Mouse (Mus musculus) liver, postnatal 0 days (tissue): ENCODE results near the gene Gcgr. TPM values are rescaled to one million over a fixed set of nuclear protein-coding genes. Genes with fewer than 3 reads are reported as not detected.
"Not testable (repeated sequence)": the region's sequence is repeated elsewhere in the genome, so short reads cannot be mapped to it uniquely, and the experiment has no call there.

Experiments used
- ATAC-seq: fragments of 200-750 bp; cut with Nextera tagmentation; 2 replicates; pipeline ENCODE4 v1.8.0; 2017; ENCODE audit warnings: mild to moderate bottlenecking, moderate library complexity
- DNase-seq: peaks from one replicate; pipeline ENCODE4 v3.0.0-alpha.2; 2016
- H3K27ac ChIP-seq: fragments of 300-500 bp; sonication (generic); 2 replicates; pipeline ENCODE4 v1.5.1; 2014; ENCODE audit warnings: antibody characterized with exemption, moderate library complexity, mild to moderate bottlenecking, low read depth
- H3K27me3 ChIP-seq: fragments of 300-500 bp; sonication (generic); 2 replicates; pipeline ENCODE4 v1.6.1; 2014; ENCODE audit warnings: low read length, control low read depth, mixed read lengths; ENCODE audit not compliant: insufficient read depth
- H3K36me3 ChIP-seq: fragments of 300-500 bp; sonication (generic); replicated peaks from 2 replicates; pipeline ENCODE4 v1.6.1; 2014; ENCODE audit warnings: mild to moderate bottlenecking, control low read depth, low read length, moderate library complexity, mixed read lengths; ENCODE audit not compliant: insufficient read depth
- H3K4me1 ChIP-seq: fragments of 300-500 bp; sonication (generic); 2 replicates; pipeline ENCODE4 v1.6.1; 2014; ENCODE audit warnings: antibody characterized with exemption, mild to moderate bottlenecking, control low read depth; ENCODE audit not compliant: insufficient read depth
- H3K4me2 ChIP-seq: fragments of 300-500 bp; sonication (generic); 2 replicates; pipeline ENCODE4 v1.6.1; 2014; ENCODE audit warnings: low read depth, mild to moderate bottlenecking, low read length, moderate library complexity, mixed read lengths
- H3K4me3 ChIP-seq: fragments of 300-500 bp; sonication (generic); 2 replicates; pipeline ENCODE4 v1.5.1; 2014; ENCODE audit warnings: low read depth, low read length
- H3K9ac ChIP-seq: fragments of 300-500 bp; sonication (generic); replicated peaks from 2 replicates; pipeline ENCODE4 v1.6.1; 2014; ENCODE audit warnings: mild to moderate bottlenecking, moderate library complexity
- H3K9me3 ChIP-seq: fragments of 300-500 bp; sonication (generic); 2 replicates; pipeline ENCODE4 v1.6.1; 2016; ENCODE audit warnings: mild to moderate bottlenecking, control low read depth, low read length, mixed read lengths
- CTCF ChIP-seq: sonication (generic); IDR thresholded peaks from 2 replicates; pipeline ENCODE4 v1.5.1; 2016; ENCODE audit warnings: antibody characterized with exemption, low read depth
- EP300 ChIP-seq: IDR thresholded peaks from 2 replicates; pipeline ENCODE4 v1.6.1; 2016; ENCODE audit warnings: antibody characterized with exemption, low read depth, mild to moderate bottlenecking
- WGBS: fragments of 180-500 bp; shearing (Covaris S2); extraction: QIAGEN DNeasy Blood & Tissue Kit; methylation state at CpG from one replicate; pipeline ENCODE4 v1.1.7; 2014; ENCODE audit not compliant: insufficient replicate concordance; 5-methylcytosine and 5-hydroxymethylcytosine counted together
- polyA plus RNA-seq: library from polyadenylated mRNA; unstranded; fragments of >200 nt; fragmentation: Nextera tagmentation; extraction: Ambion mirVana; gene quantifications from 2 replicates; pipeline ENCODE4 v1.2.1, GENCODE M21; 2015

The Gcgr gene
- polyA plus RNA-seq, 1 experiment from 2014 or later: 66.9 TPM

DNA sequence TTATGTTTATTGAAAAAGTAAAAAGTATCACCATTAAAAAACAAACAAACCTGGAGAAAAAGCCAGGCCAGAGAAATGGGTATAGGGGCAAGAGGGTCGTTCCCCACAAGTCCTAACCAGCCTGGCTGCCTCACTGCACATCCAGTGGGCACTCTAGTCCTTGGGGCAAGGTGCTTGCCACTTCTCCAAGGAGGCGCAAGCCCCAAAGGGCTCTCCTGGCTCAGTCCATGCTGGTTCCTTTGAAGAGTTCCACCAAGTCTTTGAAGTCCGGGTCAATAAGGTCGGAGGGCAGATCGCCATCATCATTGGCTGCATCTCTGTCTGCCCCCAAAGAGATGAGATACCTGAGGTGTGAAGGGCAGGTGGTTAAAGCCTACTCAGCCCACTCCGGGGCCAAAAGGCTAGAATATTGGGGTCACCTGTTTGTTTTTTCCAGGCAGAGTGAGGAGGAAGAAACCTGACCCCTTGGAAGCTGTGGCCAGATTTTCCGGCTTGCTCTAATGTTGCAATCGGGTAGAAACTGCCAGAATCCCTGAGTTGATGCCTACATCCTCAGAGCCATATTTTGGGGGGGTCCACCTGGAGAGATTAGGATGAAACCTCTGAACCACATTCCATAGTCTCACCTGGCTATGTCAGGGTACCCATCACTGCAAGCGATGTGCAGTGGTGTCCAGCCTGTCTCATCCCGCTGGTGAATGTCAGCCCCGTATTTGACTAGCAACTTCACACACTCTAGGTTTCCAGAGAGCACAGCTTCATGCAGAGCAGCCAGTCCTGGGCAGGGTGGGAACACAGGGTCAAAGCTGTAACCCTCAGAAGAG is 19.7 kb downstream of the Gcgr start:
- H3K4me1 ChIP-seq: peaks cover 41% of the 10 kb centered on the region
- no peaks in the 10 kb centered on the region for H3K27me3 ChIP-seq
- peak overlapping the region; percentile 93 for H3K9ac ChIP-seq
- peak overlapping the region; percentile 88 for H3K4me3 ChIP-seq
- 61% methylated on average over 11 of the region's 11 CpGs for WGBS
- H3K4me2 ChIP-seq: peak overlapping the region; percentile 97
- DNase-seq (no peak), ATAC-seq (no peak)
- TF ChIP-seq CTCF (no peak), EP300 (no peak)
- peak overlapping the region; percentile 98 for H3K27ac ChIP-seq
- no peaks in the 10 kb centered on the region for H3K36me3 ChIP-seq
- H3K9me3 ChIP-seq: no peaks in the 10 kb centered on the region

DNA sequence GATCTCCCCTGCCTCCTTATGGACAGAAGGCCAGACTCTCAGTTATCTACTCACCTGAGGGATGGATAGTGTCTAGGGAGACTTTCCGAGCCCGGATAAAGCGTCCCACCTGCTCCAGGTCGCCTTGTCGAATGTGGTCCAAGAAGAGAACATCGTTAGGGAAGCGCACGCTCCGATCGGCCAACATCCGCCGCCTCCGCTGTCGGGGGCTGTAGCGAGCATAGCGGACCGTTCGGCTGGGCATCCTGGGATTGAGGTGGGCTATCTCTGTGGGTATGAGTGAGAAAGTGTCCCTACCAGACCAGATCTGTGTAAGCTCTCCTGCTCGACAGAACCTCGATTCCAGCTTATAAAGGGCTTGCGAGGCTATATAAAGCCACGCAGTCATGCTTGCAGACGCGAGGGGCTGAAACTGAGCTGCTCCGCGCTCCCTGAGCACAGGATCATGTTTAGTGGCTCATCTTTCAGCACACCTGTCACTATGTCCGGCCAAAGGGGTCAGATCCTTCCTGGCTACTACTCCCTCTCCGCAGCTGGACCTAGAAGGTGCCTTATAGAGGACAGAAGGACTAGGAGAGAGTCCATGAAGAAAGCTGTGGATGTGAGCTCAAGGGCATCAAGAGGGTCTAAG is 20.4 kb downstream of the Gcgr start, which contains the start of gene Ppp1r27:
Ppp1r27 (minus strand) TSS at position 323 of the 631 bp plus-strand sequence.
- Histone ChIP-seq H3K9ac (peak within 1 kb of the TSS; percentile 93), H3K4me3 (peak within 1 kb of the TSS; percentile 88), H3K9me3 (no peaks in the 10 kb centered on the region), H3K4me1 (peaks cover 38% of the 10 kb centered on the region), H3K36me3 (no peaks in the 10 kb centered on the region), H3K4me2 (peak within 1 kb of the TSS; percentile 97), H3K27ac (peak within 1 kb of the TSS; percentile 98; the same call in 1 of the 2 replicates), H3K27me3 (no peaks in the 10 kb centered on the region)
- TF ChIP-seq EP300 (no peak), CTCF (no peak)
- ATAC-seq: no peak
- WGBS: 93% methylated on average over 28 of the region's 28 CpGs
- no peak for DNase-seq

DNA sequence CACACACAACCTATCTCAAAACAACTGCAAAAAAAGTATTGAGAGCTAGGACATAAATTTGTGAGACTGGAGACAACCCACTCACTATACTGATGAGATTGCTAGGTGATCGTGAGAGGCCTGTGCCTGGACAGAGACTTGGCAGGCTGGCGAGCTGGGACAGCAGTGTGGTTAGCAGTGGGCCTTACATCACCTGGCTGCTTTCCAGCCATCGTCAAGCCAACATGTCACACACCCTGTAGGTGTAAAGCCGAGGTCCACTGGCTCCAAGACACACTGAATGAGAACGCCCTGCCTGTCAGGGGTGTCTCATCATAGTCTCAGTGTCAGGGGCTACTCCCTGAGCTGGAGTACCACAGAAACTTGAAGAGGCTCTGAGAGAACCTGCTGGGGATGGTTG is 22.2 kb downstream of the Gcgr start:
- WGBS: 62% methylated on average over 5 of the region's 5 CpGs
- no peaks in the 10 kb centered on the region for H3K36me3 ChIP-seq

DNA sequence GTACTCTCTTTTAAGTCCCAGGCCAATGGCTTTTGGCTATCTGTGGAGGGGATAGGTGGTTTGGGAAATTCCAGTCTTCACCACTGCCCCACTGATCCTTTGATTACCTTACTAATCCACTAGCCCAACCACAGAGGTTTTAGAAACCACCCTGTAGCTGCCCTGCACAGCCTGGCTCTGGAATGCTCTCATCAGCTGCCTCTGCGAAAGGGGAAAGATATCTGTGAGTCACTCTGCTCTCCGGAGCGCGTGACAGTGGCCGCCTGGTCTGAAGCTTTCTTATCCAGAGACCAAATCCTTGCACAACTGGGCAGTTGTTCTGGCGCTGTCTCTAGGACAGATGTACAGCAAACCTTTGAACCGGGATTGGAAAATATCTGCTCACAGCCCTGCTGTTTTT is 24.3 kb downstream of the Gcgr start:
- H3K9me3 ChIP-seq: no peaks in the 10 kb centered on the region

More for the DNA sequence above, 22.2 kb downstream of the Gcgr start:
- no peaks in the 10 kb centered on the region for H3K9me3 ChIP-seq
- H3K9ac ChIP-seq: no peak overlapping the region
- TF ChIP-seq CTCF (no peak), EP300 (no peak)
- H3K4me3 ChIP-seq: no peak overlapping the region
- ATAC-seq (no peak), DNase-seq (no peak)
- peaks cover 29% of the 10 kb centered on the region for H3K4me1 ChIP-seq
- no peak overlapping the region for H3K4me2 ChIP-seq
- no peaks in the 10 kb centered on the region for H3K27me3 ChIP-seq
- H3K27ac ChIP-seq: no peak overlapping the region

DNA sequence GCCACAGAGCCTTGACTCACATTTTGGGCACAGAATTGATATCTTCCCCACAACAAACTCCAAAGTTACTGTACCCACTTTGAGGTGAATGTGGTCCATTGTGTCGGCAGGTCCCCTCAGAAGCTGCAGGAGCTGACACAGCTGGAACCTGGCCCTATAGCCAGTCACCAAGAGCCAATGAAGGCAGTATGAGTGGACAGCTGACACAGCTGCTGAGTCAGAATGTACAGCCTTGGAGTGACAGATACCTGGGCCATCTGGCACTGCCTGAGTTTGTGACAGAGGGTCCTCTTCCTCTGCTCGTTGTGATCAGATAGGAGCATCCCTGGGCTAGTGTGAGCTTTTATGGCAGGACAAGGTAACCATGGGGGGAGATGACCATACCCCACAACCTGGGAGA is 24.8 kb downstream of the Gcgr start:
- DNase-seq: no peak
- Histone ChIP-seq H3K4me2 (no peak overlapping the region), H3K9me3 (no peaks in the 10 kb centered on the region), H3K4me3 (no peak overlapping the region), H3K27me3 (no peaks in the 10 kb centered on the region), H3K9ac (no peak overlapping the region), H3K27ac (peak overlapping the region; percentile 35), H3K36me3 (peaks cover 9% of the 10 kb centered on the region), H3K4me1 (peaks cover 8% of the 10 kb centered on the region)
- WGBS: 41% methylated on average over 2 of the region's 2 CpGs
- TF ChIP-seq EP300 (no peak), CTCF (no peak)
- peak; percentile 47 for ATAC-seq

More for the DNA sequence above, 24.3 kb downstream of the Gcgr start:
- peak overlapping the region; percentile 35; the same call in 1 of the 2 replicates for H3K27ac ChIP-seq
- peaks cover 4% of the 10 kb centered on the region; the same call in 1 of the 2 replicates for H3K36me3 ChIP-seq
- TF ChIP-seq CTCF (no peak), EP300 (no peak)
- H3K4me2 ChIP-seq: no peak overlapping the region
- H3K27me3 ChIP-seq: no peaks in the 10 kb centered on the region
- peak; percentile 74 for ATAC-seq
- 50% methylated on average over 7 of the region's 7 CpGs for WGBS
- H3K4me3 ChIP-seq: no peak overlapping the region
- H3K9ac ChIP-seq: no peak overlapping the region
- H3K4me1 ChIP-seq: peaks cover 12% of the 10 kb centered on the region
- DNase-seq: no peak

DNA sequence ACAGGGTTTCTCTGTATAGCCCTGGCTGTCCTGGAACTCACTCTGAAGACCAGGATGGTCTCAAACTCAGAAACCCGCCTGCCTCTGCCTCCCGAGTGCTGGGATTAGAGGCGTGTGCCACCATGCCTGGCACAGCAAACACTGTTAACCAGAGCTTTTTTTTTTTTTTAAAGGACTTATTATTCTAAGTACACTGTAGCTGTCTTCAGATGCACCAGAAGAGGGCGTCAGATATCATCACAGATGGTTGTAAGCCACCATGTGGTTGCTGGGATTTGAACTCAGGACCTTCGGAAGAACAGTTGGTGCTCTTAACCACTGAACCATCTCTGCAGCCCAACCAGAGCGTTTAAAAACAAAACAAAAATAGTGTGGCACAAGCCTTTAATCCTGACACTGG is 28.3 kb downstream of the Gcgr start:
- H3K9ac ChIP-seq, H3K9me3 ChIP-seq, H3K4me1 ChIP-seq, DNase-seq, H3K4me2 ChIP-seq, H3K4me3 ChIP-seq, ATAC-seq, H3K27me3 ChIP-seq, H3K27ac ChIP-seq: not testable (repeated sequence)
- 80% methylated on average over 6 of the region's 6 CpGs for WGBS
- H3K36me3 ChIP-seq: peaks cover 44% of the 10 kb centered on the region
